Mouse (Mus musculus) MEL-GATA-1-ER (cell line): ENCODE measurements around the gene B4galt3.

Source experiments
- DNase-seq: peaks from one replicate; pipeline ENCODE4 v3.0.0-alpha.2; 2012; ENCODE audit warnings: low read depth; ENCODE audit errors: extremely low read depth

The B4galt3 gene

GRCm38 (mm10) chr1:171263185-171263611, 6.9 kb upstream of the B4galt3 start:
- DNase-seq: no peak

GRCm38 (mm10) chr1:171263666-171264461, 6.3 kb upstream of the B4galt3 start:
- no peak for DNase-seq

- no peak for DNase-seq
Observed at GRCm38 (mm10) chr1:171265971-171266744, 4.0 kb upstream of the B4galt3 start.

- DNase-seq: no peak
Observed at GRCm38 (mm10) chr1:171268341-171268740, 1.8 kb upstream of the B4galt3 start.

- DNase-seq: no peak
Observed at GRCm38 (mm10) chr1:171270573-171270900, 409 bp downstream of the B4galt3 start.

GRCm38 (mm10) chr1:171271196-171271595, 1.1 kb downstream of the B4galt3 start:
- no peak for DNase-seq

- DNase-seq: no peak
Observed at GRCm38 (mm10) chr1:171271622-171272021, 1.5 kb downstream of the B4galt3 start.

GRCm38 (mm10) chr1:171272086-171272485, 2.0 kb downstream of the B4galt3 start:
- DNase-seq: peak; percentile 67

- DNase-seq: no peak
Observed at GRCm38 (mm10) chr1:171274171-171274570, 4.0 kb downstream of the B4galt3 start.

- DNase-seq: no peak
Observed at GRCm38 (mm10) chr1:171275144-171275734, 5.1 kb downstream of the B4galt3 start.

- no peak for DNase-seq
Observed at GRCm38 (mm10) chr1:171276110-171276748, 6.1 kb downstream of the B4galt3 start.

- DNase-seq: no peak
Observed at GRCm38 (mm10) chr1:171277736-171278135, 7.6 kb downstream of the B4galt3 start.

GRCm38 (mm10) chr1:171278436-171278835, 8.3 kb downstream of the B4galt3 start:
- no peak for DNase-seq

GRCm38 (mm10) chr1:171279012-171279705, 9.0 kb downstream of the B4galt3 start:
- DNase-seq: no peak

GRCm38 (mm10) chr1:171279721-171280120, 9.6 kb downstream of the B4galt3 start:
- DNase-seq: no peak

GRCm38 (mm10) chr1:171280250-171280915, 10.3 kb downstream of the B4galt3 start:
- DNase-seq: no peak

- DNase-seq: peak; percentile 100
Observed at GRCm38 (mm10) chr1:171280916-171281527, 10.9 kb downstream of the B4galt3 start, which contains the start of gene Ppox. Ppox (minus strand) TSS chr1:171281186.

GRCm38 (mm10) chr1:171281528-171281923, 11.4 kb downstream of the B4galt3 start:
- DNase-seq: peak; percentile 73

GRCm38 (mm10) chr1:171282086-171282805, 12.1 kb downstream of the B4galt3 start:
- no peak for DNase-seq
